9 mouse cellular contexts compared by ENCODE assay signal in the genomic region with DNA sequence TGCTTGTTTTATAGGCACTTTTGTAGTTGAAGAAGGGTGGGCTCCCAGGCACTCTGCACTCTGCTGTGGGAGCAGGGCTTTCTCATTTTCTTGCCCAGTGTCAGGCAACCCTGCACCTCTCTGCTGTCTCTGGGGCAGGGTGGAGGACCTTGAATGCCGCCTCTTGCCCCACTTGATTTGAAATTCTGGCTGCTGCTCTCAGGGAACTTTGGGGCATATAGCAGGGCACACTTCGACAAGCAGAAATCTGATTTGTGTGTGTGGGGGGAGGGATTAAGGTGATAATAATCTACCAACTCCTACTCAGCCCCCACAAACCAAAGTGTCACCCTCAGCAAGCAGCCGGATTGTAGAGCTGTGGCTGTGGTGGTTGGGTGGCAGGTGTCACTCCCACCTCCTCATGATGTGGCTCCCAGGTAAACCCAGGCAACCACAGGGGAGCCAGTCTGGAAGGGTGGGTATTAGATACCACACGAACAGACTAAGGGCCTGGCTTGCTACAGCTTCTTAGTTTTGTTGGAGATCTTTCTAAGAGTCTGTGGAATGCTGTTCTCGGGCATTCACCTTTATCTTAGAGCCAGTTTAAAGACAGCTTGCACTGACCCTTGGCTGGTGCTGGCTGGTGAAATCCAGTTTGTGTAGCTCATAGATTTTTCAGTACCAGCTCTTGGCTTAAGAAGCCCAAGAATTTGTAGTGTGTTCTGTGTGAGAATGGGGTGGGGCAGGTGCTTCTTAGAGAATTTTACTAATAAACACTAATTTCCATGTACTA.
DNase-seq lines count a peak whose midpoint lies in the region; ATAC-seq and TF ChIP-seq lines count a peak whose summit lies in the region.
"Had no signal": no experiment of that assay in that cellular context is flagged by ENCODE, and none has a peak within 500 bp of the region (broad histone marks: within the 10 kb centered on the region; RNA-seq: fewer than 3 reads in every experiment).

No protein-coding gene starts in this region.

- no peaks in the 10 kb centered on the region for H3K9me3 ChIP-seq in lung, postnatal 0 days (ENCODE audit: low read length)
- no peaks in the 10 kb centered on the region for H3K9me3 ChIP-seq in liver, postnatal 0 days (ENCODE audit: low read length)
- H3K9me3 ChIP-seq: neural tube, embryonic 12.5 days had no signal

- no peaks in the 10 kb centered on the region for H3K36me3 ChIP-seq in lung, postnatal 0 days (ENCODE audit: insufficient read depth, low read length)
- peaks cover 4% of the 10 kb centered on the region; the same call in 1 of the 2 replicates for H3K36me3 ChIP-seq in liver, postnatal 0 days (replicated peaks; ENCODE audit: insufficient read depth, low read length)
- H3K36me3 ChIP-seq: neural tube, embryonic 12.5 days had no signal

- ATAC-seq in lung, postnatal 0 days: peak; percentile 83
- no peak for ATAC-seq in liver, postnatal 0 days

- 0 out of 2 replicates have a peak, but pooled peaks have one; percentile 56 for TF ChIP-seq EP300 in lung, postnatal 0 days (IDR thresholded peaks at IDR 0.05)
- TF ChIP-seq EP300 in liver, postnatal 0 days (IDR thresholded peaks at IDR 0.05; ENCODE audit: low read depth): no peak

- H3K4me3 ChIP-seq in lung, postnatal 0 days (ENCODE audit: low read depth, low read length): no peak overlapping the region
- H3K4me3 ChIP-seq in liver, postnatal 0 days (ENCODE audit: low read depth, low read length): no peak overlapping the region
- H3K4me3 ChIP-seq: neural tube, embryonic 12.5 days had no signal

- H3K4me1 ChIP-seq in lung, postnatal 0 days (ENCODE audit: insufficient read depth, low read depth, low read length): peaks cover 8% of the 10 kb centered on the region; the same call in 1 of the 2 replicates
- H3K4me1 ChIP-seq in liver, postnatal 0 days (ENCODE audit: insufficient read depth): no peaks in the 10 kb centered on the region; the same call in 1 of the 2 replicates

- peak overlapping the region; percentile 79 for H3K27ac ChIP-seq in lung, postnatal 0 days (ENCODE audit: low read length)
- no peak overlapping the region for H3K27ac ChIP-seq in liver, postnatal 0 days (ENCODE audit: low read depth)
- H3K27ac ChIP-seq: neural tube, embryonic 12.5 days had no signal

- 50% methylated on average over 5 of the region's 5 CpGs for WGBS in lung, postnatal 0 days
- 65% methylated on average over 5 of the region's 5 CpGs for whole genome bisulfite sequencing in liver, postnatal 0 days (ENCODE audit: insufficient replicate concordance)

- no peak overlapping the region for H3K9ac ChIP-seq in lung, postnatal 0 days (replicated peaks; ENCODE audit: low read depth)
- H3K9ac ChIP-seq in liver, postnatal 0 days (replicated peaks): no peak overlapping the region
- H3K9ac ChIP-seq: neural tube, embryonic 12.5 days had no signal

- DNase-seq in lung, postnatal 0 days (ENCODE audit: low spot score): peak; percentile 70
- no peak for DNase-seq in lung, postnatal 14 days
- peak; percentile 63 for DNase-seq in gonadal fat pad, adult 2 months (ENCODE audit: low read depth)
- DNase-seq in kidney, postnatal 10 days: peak; percentile 69
- DNase-seq in thymus, postnatal 36 days: peak; percentile 21 to 43
- no peak for DNase-seq in layer of hippocampus, postnatal 36 days
- DNase-seq in liver, postnatal 0 days: no peak
- DNase-seq: cerebellum, postnatal 25 days had no signal

- no peak overlapping the region for H3K4me2 ChIP-seq in lung, postnatal 0 days (replicated peaks; ENCODE audit: low read depth, low read length)
- H3K4me2 ChIP-seq in liver, postnatal 0 days (ENCODE audit: low read depth, low read length): no peak overlapping the region
- H3K4me2 ChIP-seq: neural tube, embryonic 12.5 days had no signal

- H3K27me3 ChIP-seq in lung, postnatal 0 days (replicated peaks; ENCODE audit: insufficient read depth, low read length): no peaks in the 10 kb centered on the region
- H3K27me3 ChIP-seq in liver, postnatal 0 days (ENCODE audit: insufficient read depth, low read length): no peaks in the 10 kb centered on the region
- H3K27me3 ChIP-seq: neural tube, embryonic 12.5 days had no signal

- no peak for TF ChIP-seq CTCF in lung, postnatal 0 days (IDR thresholded peaks at IDR 0.05)
- no peak for TF ChIP-seq CTCF in liver, postnatal 0 days (IDR thresholded peaks at IDR 0.05; ENCODE audit: low read depth)

Comparison
In these comparisons a context has a peak if more than half of its experiments do, and no peak if none do; other contexts are left out.
1. DNase-seq: peak in lung, postnatal 0 days (single experiment), gonadal fat pad, adult 2 months (single experiment), kidney, postnatal 10 days (single experiment) and thymus, postnatal 36 days (2 of 2); none in lung, postnatal 14 days (single experiment), layer of hippocampus, postnatal 36 days (0 of 2) and liver, postnatal 0 days (single experiment).